Mouse (Mus musculus): ENCODE measurements around the gene Hnf4a. TPM values are rescaled to one million over a fixed set of nuclear protein-coding genes. Genes with fewer than 3 reads are reported as not detected.

Gene Hnf4a
- polyA plus RNA-seq, 1 experiment from 2014 or later: 21.6 TPM

- Histone ChIP-seq H3K36me3 (ENCODE audit: insufficient read depth, low read length) (no peaks in the 10 kb centered on the region), H3K4me2 (ENCODE audit: low read length) (no peak overlapping the region), H3K4me1 (replicated peaks; ENCODE audit: insufficient read depth, low read length) (no peaks in the 10 kb centered on the region; the same call in 1 of the 2 replicates), H3K9ac (ENCODE audit: low read depth, low read length) (no peak overlapping the region), H3K9me3 (replicated peaks; ENCODE audit: low read length) (no peaks in the 10 kb centered on the region), H3K27me3 (ENCODE audit: insufficient read depth, low read length) (no peaks in the 10 kb centered on the region), H3K27ac (no peak overlapping the region), H3K4me3 (replicated peaks; ENCODE audit: low read depth, low read length) (no peak overlapping the region)
- WGBS: 74% methylated on average over 4 of the region's 4 CpGs
- ATAC-seq (replicated peaks; ENCODE audit: low FRiP score, low read depth) (no peak), DNase-seq (ENCODE audit: low spot score) (no peak)
- no peak for TF ChIP-seq CTCF (IDR thresholded peaks at IDR 0.05; ENCODE audit: low read depth)
These were observed 47.9 kb downstream of the Hnf4a start for GRCm38 (mm10) chr2:163554425-163554982.

- Histone ChIP-seq H3K36me3 (ENCODE audit: insufficient read depth, low read length) (no peaks in the 10 kb centered on the region), H3K4me1 (replicated peaks; ENCODE audit: insufficient read depth, low read length) (no peaks in the 10 kb centered on the region; the same call in 1 of the 2 replicates), H3K4me2 (ENCODE audit: low read length) (no peak overlapping the region), H3K4me3 (replicated peaks; ENCODE audit: low read depth, low read length) (no peak overlapping the region), H3K9me3 (replicated peaks; ENCODE audit: low read length) (no peaks in the 10 kb centered on the region), H3K27me3 (ENCODE audit: insufficient read depth, low read length) (no peaks in the 10 kb centered on the region), H3K27ac (peak overlapping the region; percentile 50; the same call in 1 of the 2 replicates), H3K9ac (ENCODE audit: low read depth, low read length) (no peak overlapping the region)
- DNase-seq (ENCODE audit: low spot score) (no peak), ATAC-seq (replicated peaks; ENCODE audit: low FRiP score, low read depth) (no peak)
- no peak for TF ChIP-seq CTCF (IDR thresholded peaks at IDR 0.05; ENCODE audit: low read depth)
- 61% methylated on average over 6 of the region's 6 CpGs for WGBS
These were observed 48.4 kb downstream of the Hnf4a start for GRCm38 (mm10) chr2:163554996-163555395.

- peak; percentile 30; the same call in 1 of the 2 replicates for ATAC-seq (replicated peaks; ENCODE audit: low FRiP score, low read depth)
- Histone ChIP-seq H3K9me3 (replicated peaks; ENCODE audit: low read length) (no peaks in the 10 kb centered on the region), H3K27me3 (ENCODE audit: insufficient read depth, low read length) (no peaks in the 10 kb centered on the region), H3K9ac (ENCODE audit: low read depth, low read length) (no peak overlapping the region), H3K4me1 (replicated peaks; ENCODE audit: insufficient read depth, low read length) (no peaks in the 10 kb centered on the region; the same call in 1 of the 2 replicates), H3K36me3 (ENCODE audit: insufficient read depth, low read length) (no peaks in the 10 kb centered on the region), H3K4me2 (ENCODE audit: low read length) (no peak overlapping the region), H3K4me3 (replicated peaks; ENCODE audit: low read depth, low read length) (no peak overlapping the region), H3K27ac (peak overlapping the region; percentile 50; the same call in 1 of the 2 replicates)
- no peak for DNase-seq (ENCODE audit: low spot score)
- TF ChIP-seq CTCF (IDR thresholded peaks at IDR 0.05; ENCODE audit: low read depth): no peak
- WGBS: 58% methylated on average over 13 of the region's 13 CpGs
These were observed 48.8 kb downstream of the Hnf4a start for GRCm38 (mm10) chr2:163555417-163555816.

- no peak overlapping the region for H3K4me2 ChIP-seq (ENCODE audit: low read length)
- WGBS: 67% methylated on average over 1 of the region's 1 CpGs
- H3K9me3 ChIP-seq (replicated peaks; ENCODE audit: low read length): no peaks in the 10 kb centered on the region
- TF ChIP-seq CTCF (IDR thresholded peaks at IDR 0.05; ENCODE audit: low read depth): no peak
- H3K4me1 ChIP-seq (replicated peaks; ENCODE audit: insufficient read depth, low read length): no peaks in the 10 kb centered on the region; the same call in 1 of the 2 replicates
- no peak overlapping the region for H3K27ac ChIP-seq
- no peak for ATAC-seq (replicated peaks; ENCODE audit: low FRiP score, low read depth)
- no peak overlapping the region for H3K4me3 ChIP-seq (replicated peaks; ENCODE audit: low read depth, low read length)
- DNase-seq (ENCODE audit: low spot score): no peak
- no peaks in the 10 kb centered on the region for H3K27me3 ChIP-seq (ENCODE audit: insufficient read depth, low read length)
- H3K9ac ChIP-seq (ENCODE audit: low read depth, low read length): no peak overlapping the region
- no peaks in the 10 kb centered on the region for H3K36me3 ChIP-seq (ENCODE audit: insufficient read depth, low read length)
These were observed 51.9 kb downstream of the Hnf4a start for GRCm38 (mm10) chr2:163558548-163558947.

- no peaks in the 10 kb centered on the region for H3K27me3 ChIP-seq (ENCODE audit: insufficient read depth, low read length)
- no peak for TF ChIP-seq CTCF (IDR thresholded peaks at IDR 0.05; ENCODE audit: low read depth)
These were observed 52.6 kb downstream of the Hnf4a start for GRCm38 (mm10) chr2:163559236-163559635.

GRCm38 (mm10) chr2:163560247-163560646 lies 53.6 kb downstream of the Hnf4a start:
- H3K4me3 ChIP-seq (replicated peaks; ENCODE audit: low read depth, low read length): no peak overlapping the region
- 64% methylated on average over 3 of the region's 3 CpGs for WGBS
- TF ChIP-seq CTCF (IDR thresholded peaks at IDR 0.05; ENCODE audit: low read depth): no peak
- no peaks in the 10 kb centered on the region for H3K36me3 ChIP-seq (ENCODE audit: insufficient read depth, low read length)
- no peak overlapping the region for H3K9ac ChIP-seq (ENCODE audit: low read depth, low read length)
- no peaks in the 10 kb centered on the region; the same call in 1 of the 2 replicates for H3K4me1 ChIP-seq (replicated peaks; ENCODE audit: insufficient read depth, low read length)
- H3K9me3 ChIP-seq (replicated peaks; ENCODE audit: low read length): no peaks in the 10 kb centered on the region
- ATAC-seq (replicated peaks; ENCODE audit: low FRiP score, low read depth) (peak; percentile 84), DNase-seq (ENCODE audit: low spot score) (peak; percentile 40)
- H3K4me2 ChIP-seq (ENCODE audit: low read length): no peak overlapping the region
- no peaks in the 10 kb centered on the region for H3K27me3 ChIP-seq (ENCODE audit: insufficient read depth, low read length)
- 0 out of 2 replicates have a peak overlapping the region, but pooled peaks have one; percentile 13 for H3K27ac ChIP-seq

More at GRCm38 (mm10) chr2:163559236-163559635, 52.6 kb downstream of the Hnf4a start:
- H3K4me3 ChIP-seq (replicated peaks; ENCODE audit: low read depth, low read length): no peak overlapping the region
- DNase-seq (ENCODE audit: low spot score): no peak
- no peak overlapping the region for H3K4me2 ChIP-seq (ENCODE audit: low read length)
- no peaks in the 10 kb centered on the region for H3K36me3 ChIP-seq (ENCODE audit: insufficient read depth, low read length)
- no peaks in the 10 kb centered on the region; the same call in 1 of the 2 replicates for H3K4me1 ChIP-seq (replicated peaks; ENCODE audit: insufficient read depth, low read length)
- no peak for ATAC-seq (replicated peaks; ENCODE audit: low FRiP score, low read depth)
- 74% methylated on average over 5 of the region's 5 CpGs for WGBS
- no peak overlapping the region for H3K27ac ChIP-seq
- no peaks in the 10 kb centered on the region for H3K9me3 ChIP-seq (replicated peaks; ENCODE audit: low read length)
- H3K9ac ChIP-seq (ENCODE audit: low read depth, low read length): no peak overlapping the region

Data from kidney, postnatal 0 days (tissue).